Mouse (Mus musculus): ENCODE data around the gene Tdrd1.

DNA sequence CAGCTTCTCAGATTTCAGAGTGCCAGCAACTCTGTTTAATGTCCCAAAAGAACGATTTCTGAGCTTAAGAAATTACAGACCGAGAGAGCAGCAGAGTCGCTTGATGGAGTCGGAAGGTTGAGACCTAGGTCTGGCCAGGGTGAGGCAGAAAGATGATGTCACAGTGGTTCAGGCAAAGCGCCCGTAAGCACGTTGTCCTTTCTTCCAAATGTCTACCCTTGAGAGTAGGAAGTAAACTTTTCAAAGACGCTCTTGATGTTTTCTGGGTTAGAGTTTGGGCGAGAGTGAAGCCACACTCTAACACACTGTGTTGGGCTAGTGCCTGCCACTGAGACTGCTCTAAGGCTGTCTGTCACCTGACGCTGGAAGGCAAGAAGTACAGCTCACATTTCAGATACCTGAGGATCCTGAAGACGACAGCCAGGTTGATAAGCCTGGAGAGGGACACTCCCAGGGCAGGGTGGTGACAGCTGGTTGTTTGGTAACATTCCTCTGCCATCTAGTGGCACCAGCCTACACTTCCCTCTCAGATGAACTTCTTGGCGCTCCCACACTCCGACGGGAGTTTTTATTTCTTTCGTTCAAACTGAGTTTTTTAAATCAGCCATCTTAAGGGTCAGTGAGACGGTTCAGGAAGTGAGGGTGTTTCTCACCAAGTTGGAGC, 49.2 kb upstream of the Tdrd1 start:
- TF ChIP-seq POLR2A (IDR thresholded peaks at IDR 0.05; ENCODE audit: low read depth, low read length) = no peak
- TF ChIP-seq CTCF (conservative IDR thresholded peaks at IDR 0.05; ENCODE audit: insufficient read depth, insufficient read length, low read depth, low read length) = peak; percentile 88
